Mouse (Mus musculus): Measurements from ENCODE around the gene Gm8251. TPM values are rescaled to one million over a fixed set of nuclear protein-coding genes. Genes with fewer than 3 reads are reported as not detected.

The Gm8251 gene
- polyA plus RNA-seq, 1 experiment from 2014 or later, result 0.19 TPM

GRCm38 (mm10) chr1:44032213-44032612, 29.5 kb downstream of the Gm8251 start:
- no peak for DNase-seq (ENCODE audit: low spot score)
- WGBS, result 75% methylated on average over 2 of the region's 2 CpGs

DNA sequence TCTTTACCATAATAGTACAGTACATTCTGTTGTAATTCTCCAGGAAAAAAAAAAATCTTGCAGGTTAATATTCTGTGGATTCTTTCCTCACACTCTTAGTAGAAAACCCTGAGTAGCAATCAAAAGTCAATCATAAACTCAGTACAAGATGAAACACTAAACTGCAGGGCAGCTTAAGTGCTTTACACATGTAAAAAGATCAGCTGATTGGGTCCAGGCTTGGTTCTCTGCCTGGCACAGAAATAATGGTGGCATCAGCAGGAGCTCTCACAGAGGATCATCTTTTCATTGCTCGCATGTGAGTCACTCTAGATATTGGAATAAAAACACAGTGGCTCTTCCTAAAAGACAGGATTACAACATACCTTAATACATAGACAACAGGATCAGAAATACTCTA, 34.1 kb downstream of the Gm8251 start:
- no peaks in the 10 kb centered on the region for H3K27me3 ChIP-seq (replicated peaks; ENCODE audit: low read depth, poor library complexity, severe bottlenecking)
- H3K4me1 ChIP-seq, result no peaks in the 10 kb centered on the region
- no peaks in the 10 kb centered on the region for H3K9me3 ChIP-seq
- WGBS, result 93% methylated on average over 1 of the region's 1 CpGs
- no peaks in the 10 kb centered on the region for H3K36me3 ChIP-seq (replicated peaks)
- no peak overlapping the region for H3K4me3 ChIP-seq
- H3K27ac ChIP-seq (replicated peaks), result no peak overlapping the region
- no peak for DNase-seq (ENCODE audit: low spot score)

More at GRCm38 (mm10) chr1:44032213-44032612, 29.5 kb downstream of the Gm8251 start:
- Histone ChIP-seq H3K9me3 (no peaks in the 10 kb centered on the region), H3K36me3 (replicated peaks) (no peaks in the 10 kb centered on the region), H3K4me3 (no peak overlapping the region), H3K27ac (replicated peaks) (no peak overlapping the region), H3K4me1 (no peaks in the 10 kb centered on the region), H3K27me3 (replicated peaks; ENCODE audit: low read depth, poor library complexity, severe bottlenecking) (no peaks in the 10 kb centered on the region)

- no peak for DNase-seq (ENCODE audit: low spot score)
- Histone ChIP-seq H3K4me1 (no peaks in the 10 kb centered on the region), H3K27me3 (replicated peaks; ENCODE audit: low read depth, poor library complexity, severe bottlenecking) (no peaks in the 10 kb centered on the region), H3K9me3 (no peaks in the 10 kb centered on the region), H3K36me3 (replicated peaks) (no peaks in the 10 kb centered on the region), H3K27ac (replicated peaks) (no peak overlapping the region), H3K4me3 (no peak overlapping the region)
- WGBS, result 84% methylated on average over 1 of the region's 1 CpGs
Observed at GRCm38 (mm10) chr1:44022656-44023055, 39.1 kb downstream of the Gm8251 start.

DNA sequence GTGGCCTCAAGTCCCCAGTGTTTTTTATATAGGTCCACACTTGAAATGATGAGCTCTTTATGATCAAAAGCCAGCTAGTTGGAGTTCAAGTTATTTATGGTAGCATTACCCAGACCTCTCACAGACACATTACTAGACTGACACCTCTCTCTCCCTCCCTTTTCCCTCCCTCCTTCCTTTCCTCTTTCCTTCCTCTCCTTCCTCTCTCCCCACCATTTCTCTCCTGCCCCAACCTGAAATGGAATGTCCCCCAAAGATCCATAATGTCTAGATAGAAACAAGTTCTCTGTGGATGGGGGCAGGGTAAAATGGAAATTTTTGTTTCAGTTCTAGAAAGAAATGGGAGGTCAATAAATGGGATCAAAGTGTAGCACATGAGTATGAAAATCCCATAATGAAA, 41.8 kb downstream of the Gm8251 start, which contains the start of gene Mettl21c:
Gene Mettl21c, minus strand, starts transcription at position 101 of the 400 bp plus-strand sequence.
- no peaks in the 10 kb centered on the region for H3K27me3 ChIP-seq (replicated peaks; ENCODE audit: low read depth, poor library complexity, severe bottlenecking)
- no peaks in the 10 kb centered on the region for H3K36me3 ChIP-seq (replicated peaks)
- H3K27ac ChIP-seq (replicated peaks), result no peak within 1 kb of the TSS
- no peak within 1 kb of the TSS for H3K4me3 ChIP-seq
- DNase-seq (ENCODE audit: low spot score), result no peak
- no peaks in the 10 kb centered on the region for H3K4me1 ChIP-seq
- H3K9me3 ChIP-seq, result no peaks in the 10 kb centered on the region

GRCm38 (mm10) chr1:44015556-44015955, 46.2 kb downstream of the Gm8251 start:
- no peaks in the 10 kb centered on the region for H3K9me3 ChIP-seq
- H3K4me1 ChIP-seq, result no peaks in the 10 kb centered on the region
- DNase-seq (ENCODE audit: low spot score), result no peak
- H3K36me3 ChIP-seq (replicated peaks), result no peaks in the 10 kb centered on the region
- H3K27ac ChIP-seq (replicated peaks), result no peak overlapping the region
- H3K4me3 ChIP-seq, result no peak overlapping the region
- 90% methylated on average over 2 of the region's 2 CpGs for WGBS
- H3K27me3 ChIP-seq (replicated peaks; ENCODE audit: low read depth, poor library complexity, severe bottlenecking), result no peaks in the 10 kb centered on the region

Other genes starting within 250 kb of the Gm8251 start
- 20.1 and 20.6 TPM in 2 replicates for gene Uxs1, start 234.1 kb downstream of the Gm8251 start, polyA plus RNA-seq (2016; fragmentation: Nextera tagmentation; extraction: Ambion mirVana)
- gene Tpp2, start 128.3 kb downstream of the Gm8251 start, polyA plus RNA-seq (2016; fragmentation: Nextera tagmentation; extraction: Ambion mirVana), result 78.5 and 78.8 TPM in 2 replicates
- gene Mettl21c, start 41.9 kb downstream of the Gm8251 start, polyA plus RNA-seq (2016; fragmentation: Nextera tagmentation; extraction: Ambion mirVana), result 0.61 and 0.75 TPM in 2 replicates
- gene Tex30, start 40.5 kb upstream of the Gm8251 start, polyA plus RNA-seq (2016; fragmentation: Nextera tagmentation; extraction: Ambion mirVana), result 106 and 112 TPM in 2 replicates
- 68.2 and 70.1 TPM in 2 replicates for gene Kdelc1, start 56.9 kb upstream of the Gm8251 start, polyA plus RNA-seq (2016; fragmentation: Nextera tagmentation; extraction: Ambion mirVana)
- 25.4 and 26.6 TPM in 2 replicates for gene Bivm, start 57.0 kb upstream of the Gm8251 start, polyA plus RNA-seq (2016; fragmentation: Nextera tagmentation; extraction: Ambion mirVana)
- gene Ercc5, start 85.8 kb upstream of the Gm8251 start, polyA plus RNA-seq (2016; fragmentation: Nextera tagmentation; extraction: Ambion mirVana), result 21.5 and 24.5 TPM in 2 replicates
- not detected in 2 replicates for gene Mettl21e, start 157.0 kb upstream of the Gm8251 start, polyA plus RNA-seq (2016; fragmentation: Nextera tagmentation; extraction: Ambion mirVana)